Mouse (Mus musculus): ENCODE data around the gene Ercc6l2.
A peak's percentile ranks its signal among the peaks of the same experiment; 100 is the strongest.

Gene Ercc6l2

DNA sequence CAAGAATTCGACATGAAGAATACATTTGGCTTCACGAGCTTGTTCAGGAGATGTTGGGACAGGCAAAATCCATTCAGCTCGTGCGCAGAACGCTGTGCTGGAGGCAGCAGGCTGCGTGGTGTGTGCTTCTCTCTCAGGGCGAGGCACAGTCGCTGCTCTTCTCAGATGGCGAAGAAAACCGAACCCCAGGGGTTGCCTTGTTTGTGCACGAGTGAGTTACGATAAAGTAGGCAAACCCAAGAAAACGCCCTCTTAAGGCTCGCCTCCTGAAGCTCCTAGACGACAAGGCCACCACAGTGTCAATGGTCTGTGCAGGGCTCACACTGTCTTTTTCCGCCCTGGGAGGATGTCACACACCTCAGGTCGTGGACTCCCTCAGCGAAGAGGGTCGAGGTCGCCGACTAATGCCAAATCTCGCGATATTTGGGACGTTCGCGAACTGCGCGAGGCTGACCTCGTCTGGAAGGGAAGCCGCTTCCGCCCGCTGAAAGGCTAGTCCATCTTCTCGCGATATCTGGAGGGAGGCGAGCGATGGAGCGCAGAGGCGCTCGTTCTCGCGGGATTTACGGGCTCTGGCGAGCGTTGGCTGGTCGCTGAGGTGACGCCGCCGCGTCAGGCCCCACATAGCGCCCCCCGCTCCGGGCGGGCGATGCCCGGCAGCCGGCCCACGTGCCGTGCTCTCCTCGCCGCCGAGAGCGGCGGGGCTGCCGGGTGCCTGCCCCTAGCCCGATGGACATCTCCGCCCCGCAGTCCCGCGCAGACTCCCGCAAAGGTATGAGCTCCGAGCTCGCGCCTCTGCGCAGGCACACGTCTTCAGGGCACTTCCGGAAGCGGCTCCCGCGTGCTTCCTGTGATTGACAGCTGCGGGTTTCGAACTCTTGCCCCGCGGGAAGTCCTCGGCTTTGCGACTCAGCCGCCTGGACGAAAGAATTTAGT lies at the start of gene Ercc6l2:
Gene Ercc6l2, plus strand, starts transcription at position 495 of the 936 bp plus-strand sequence.
- DNase-seq (ENCODE audit: low spot score in 2 of 2) = peak; percentile 98

DNA sequence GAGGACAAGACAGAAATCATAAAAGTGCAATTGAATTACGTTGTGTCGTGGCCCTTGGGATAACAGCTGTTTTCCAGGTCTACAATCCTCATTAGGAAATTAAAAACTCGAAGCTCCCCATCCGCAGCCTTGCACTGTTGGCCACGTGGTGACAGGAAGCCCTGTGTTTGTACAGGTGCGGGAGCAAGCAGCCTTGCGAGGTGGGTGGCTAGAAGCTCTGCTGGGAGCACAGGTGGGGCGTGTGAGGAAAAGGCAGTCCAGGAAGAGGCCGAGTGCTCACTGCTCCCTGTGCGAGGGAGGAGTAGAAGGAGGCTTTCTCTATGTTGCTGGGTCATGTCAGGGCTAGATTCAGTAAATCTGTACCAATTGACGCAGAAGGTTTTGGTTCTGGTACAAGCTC lies 49.0 kb upstream of the Ercc6l2 start:
- no peak for DNase-seq (ENCODE audit: low spot score in 2 of 2)

DNA sequence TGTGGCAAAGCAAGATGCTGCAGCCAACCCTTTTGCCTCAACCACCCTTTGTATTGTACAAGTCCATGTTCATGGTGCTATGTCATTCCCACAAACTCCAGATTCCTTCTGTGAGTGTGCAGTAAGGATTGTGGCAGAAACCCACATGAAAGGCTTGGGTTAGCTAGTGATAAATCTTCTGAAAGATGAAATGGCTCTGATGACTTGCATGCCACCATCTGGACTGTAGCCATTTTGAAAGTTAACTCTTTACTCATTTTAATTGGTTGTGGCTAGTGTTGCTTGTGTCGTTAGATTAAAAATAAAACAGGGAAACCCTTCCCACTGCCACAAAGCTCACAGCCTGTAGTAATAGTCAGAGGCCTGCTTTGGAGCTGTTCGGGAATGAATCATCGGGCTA lies 44.0 kb upstream of the Ercc6l2 start:
- no peak for DNase-seq (ENCODE audit: low spot score in 2 of 2)

DNA sequence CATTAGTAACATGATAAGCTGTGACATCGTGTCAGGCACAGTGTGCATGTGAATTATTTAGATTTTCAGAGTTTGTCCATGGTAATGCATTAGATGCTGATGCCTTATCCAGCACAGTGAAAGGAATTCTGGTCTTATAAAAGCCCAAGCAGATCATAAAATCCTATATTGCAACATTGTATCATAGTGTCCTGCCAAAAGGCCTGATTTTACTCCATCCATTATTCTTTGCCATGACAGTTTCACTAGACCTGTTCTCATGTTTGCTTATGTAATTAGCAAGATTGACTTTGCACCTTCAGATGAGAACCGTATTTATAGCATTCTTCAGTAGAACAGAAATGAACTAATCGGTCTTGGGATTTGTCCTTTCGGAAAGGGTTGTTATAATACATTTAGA lies 36.1 kb upstream of the Ercc6l2 start:
- DNase-seq (ENCODE audit: low spot score in 2 of 2) = no peak

DNA sequence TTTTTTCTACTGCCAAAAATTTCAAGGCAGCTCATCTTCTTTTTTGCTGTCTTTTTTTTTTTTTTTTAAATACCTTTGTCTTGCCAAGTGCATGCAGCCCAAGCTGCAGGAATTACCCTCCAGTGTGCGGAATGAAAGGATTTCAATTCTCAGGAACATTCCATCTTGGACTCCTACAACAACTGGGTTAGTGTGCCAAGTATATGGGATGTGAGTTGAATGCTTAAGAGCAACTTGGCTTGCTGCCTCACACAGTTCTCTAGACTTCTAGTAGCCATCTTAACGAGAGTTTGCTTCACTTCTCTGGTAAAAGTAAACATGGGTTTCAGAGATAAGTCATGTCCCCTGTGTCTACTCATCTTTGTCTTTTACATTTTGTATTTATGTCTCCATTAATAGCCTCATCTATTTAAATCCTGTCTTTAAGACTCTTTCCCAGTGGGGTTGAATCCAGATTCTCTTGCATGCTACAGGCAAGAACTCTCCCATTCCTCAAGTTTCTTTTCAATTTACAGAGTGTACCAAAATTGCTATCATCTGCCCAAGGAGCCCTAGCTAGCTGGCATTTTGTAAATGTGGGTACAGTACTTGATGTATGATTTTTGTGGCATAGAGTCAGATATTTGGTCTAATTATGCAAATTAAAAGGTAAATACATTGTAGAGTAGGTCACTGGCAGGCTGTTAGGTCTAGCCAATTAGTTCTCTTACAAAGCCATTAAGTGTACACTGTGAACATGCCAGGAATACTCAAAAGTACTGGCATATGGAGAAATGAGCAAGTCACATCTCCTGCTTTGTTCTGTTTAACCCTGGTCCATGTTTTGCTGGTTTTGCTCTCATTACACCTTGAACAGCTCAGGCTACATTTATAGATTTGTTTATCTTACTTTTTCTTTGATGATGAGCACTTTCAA lies 35.4 kb upstream of the Ercc6l2 start:
- peak; percentile 31 to 76 for DNase-seq (ENCODE audit: low spot score in 2 of 2)

DNA sequence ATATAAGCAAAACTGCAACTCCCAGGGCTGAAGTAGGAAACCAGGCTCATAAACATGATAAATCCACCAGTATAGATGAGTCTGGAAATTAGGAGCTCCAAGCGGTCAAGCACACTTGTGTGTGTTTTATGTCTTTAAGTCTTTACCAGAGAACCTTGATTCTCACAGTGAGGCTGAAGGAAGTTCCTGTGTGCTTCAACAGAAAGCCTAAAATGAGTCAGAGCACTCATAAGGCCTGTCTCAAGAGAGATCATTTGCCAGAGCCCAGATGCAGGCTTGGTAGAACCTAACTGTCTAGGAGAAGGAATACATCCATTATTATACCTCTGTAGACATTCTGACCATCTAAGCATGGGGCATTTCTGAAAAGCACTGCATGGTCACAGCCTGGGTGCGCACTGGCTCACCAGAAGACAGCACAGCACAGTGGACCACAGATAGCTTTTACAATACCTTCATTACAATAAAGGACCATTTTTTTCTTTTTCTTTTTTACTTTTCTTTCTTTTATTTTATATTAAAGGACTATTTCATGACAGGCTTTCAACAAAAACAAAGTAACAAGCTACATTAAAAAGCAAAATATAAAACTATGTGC lies 22.7 kb upstream of the Ercc6l2 start:
- DNase-seq (ENCODE audit: low spot score in 2 of 2) = no peak

DNA sequence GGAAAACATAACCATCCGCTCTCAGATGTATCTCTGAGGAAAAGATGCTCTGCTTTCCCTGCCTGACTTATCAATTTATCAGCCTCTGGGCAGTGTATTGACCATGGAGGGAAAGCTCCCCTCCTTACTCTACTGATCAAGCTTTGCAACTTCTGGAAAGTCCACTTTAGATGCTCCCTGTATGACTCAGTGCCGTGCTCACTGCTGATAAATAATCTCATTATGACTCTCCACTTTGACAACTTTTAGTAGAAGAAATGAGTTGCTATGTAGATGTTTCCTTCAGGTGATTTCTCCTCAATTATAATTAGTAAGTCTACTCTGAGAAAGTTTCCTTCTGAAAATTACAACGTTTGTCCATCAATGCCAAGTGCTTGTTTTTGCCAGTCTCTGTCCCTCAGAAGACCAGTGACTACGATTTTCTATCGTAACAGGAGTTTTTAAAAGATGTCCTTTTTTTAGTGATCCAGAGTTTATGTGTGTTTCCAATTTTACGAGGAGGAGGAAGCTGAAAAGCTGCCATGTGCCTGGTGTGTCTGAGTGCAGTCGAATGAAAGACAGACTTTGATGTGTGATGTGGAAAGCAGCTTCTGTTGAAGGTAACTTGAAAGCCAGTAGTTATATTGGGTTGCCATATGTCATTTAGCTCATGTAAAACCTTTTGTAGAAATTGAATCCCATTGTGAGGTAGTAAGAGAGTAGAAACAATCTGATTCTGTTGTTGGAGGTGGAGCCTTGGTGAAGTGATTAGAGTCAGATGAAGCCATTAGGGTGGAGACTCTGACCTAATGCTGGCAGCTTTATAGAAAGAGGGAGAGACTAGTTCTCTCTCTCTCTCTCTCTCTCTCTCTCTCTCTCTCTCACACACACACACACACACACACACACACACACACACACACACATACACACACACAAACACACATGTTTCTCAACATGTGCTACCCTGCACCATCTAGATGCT lies 21.4 kb upstream of the Ercc6l2 start:
- peak in 1 of 2 experiments; percentile 4 for DNase-seq (ENCODE audit: low spot score in 2 of 2)

DNA sequence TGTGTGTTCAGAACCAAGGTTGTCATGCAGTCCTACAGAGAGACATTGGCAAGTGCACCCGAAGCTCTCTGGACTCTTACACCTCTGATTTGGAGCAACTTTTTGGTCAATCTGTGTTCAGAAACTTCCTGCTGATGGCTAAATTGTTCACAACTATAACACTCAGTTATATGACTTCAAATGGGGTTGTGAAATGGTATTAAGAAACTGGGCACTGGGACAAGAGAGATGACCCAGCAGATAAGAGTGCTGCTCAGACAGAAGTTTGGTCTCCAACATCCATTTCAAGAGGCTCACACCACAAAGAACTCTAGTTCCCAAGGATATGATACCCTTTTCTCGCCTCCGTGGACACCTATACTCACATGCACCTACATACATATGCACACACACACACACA lies 16.4 kb upstream of the Ercc6l2 start:
- no peak for DNase-seq (ENCODE audit: low spot score in 2 of 2)

DNA sequence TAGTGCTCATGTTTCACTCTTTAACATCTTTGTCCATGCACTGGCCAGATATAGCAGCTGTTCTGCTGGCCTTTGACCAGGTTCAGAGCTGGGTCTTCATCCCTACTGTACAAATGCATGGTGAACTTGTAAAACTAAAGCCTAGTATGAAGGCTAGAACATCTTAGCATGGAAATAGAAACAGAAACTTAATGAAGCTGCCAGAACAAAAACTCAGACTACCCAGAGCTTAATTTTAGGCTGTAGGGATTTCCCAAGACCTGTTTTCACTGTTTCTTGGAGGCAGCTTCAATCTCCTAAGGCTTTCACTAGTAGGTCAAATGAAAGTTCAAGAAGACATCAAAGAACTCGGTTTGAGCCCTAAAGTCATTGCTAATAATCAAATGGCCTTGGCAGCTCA lies 15.1 kb upstream of the Ercc6l2 start:
- no peak for DNase-seq (ENCODE audit: low spot score in 2 of 2)

DNA sequence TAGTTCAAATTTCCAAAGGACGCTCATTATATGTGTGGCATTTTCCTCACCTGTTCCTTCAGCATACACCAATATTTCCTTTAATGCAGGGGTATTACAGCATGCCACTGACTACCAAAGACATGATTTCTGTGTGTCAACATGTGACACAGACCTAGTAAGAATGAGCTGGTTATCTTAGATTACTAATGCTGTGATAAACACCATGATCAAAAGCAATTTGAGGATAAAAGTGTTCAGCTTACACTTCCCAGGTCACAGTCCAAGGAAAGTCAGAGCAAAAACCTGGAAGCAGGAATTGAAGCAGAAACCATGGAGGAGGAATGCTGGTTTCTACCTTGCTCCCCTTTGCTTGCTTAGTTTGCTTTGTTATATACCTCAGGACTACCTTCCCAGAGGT lies 13.8 kb upstream of the Ercc6l2 start:
- DNase-seq (ENCODE audit: low spot score in 2 of 2) = no peak

DNA sequence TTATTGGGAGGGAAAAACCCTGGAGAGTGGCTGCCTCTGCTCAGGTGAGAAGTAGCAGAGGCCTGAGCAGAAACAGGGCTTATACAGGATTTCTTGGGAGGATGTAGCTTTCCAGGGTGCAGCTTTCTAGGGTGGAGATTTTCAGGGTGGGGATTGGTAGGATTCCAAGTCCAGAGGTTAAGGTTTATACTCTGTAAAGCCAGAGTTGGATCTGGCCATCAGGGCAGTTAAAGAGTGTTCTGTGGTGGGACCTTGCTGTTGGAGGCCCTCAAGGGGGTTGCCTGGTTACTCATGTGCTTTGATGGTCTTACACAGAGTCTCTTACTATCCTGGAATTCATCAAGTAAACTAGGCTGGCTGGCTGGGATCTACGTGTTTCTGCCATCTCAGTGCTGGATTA lies 7.8 kb upstream of the Ercc6l2 start:
- no peak for DNase-seq (ENCODE audit: low spot score in 2 of 2)

DNA sequence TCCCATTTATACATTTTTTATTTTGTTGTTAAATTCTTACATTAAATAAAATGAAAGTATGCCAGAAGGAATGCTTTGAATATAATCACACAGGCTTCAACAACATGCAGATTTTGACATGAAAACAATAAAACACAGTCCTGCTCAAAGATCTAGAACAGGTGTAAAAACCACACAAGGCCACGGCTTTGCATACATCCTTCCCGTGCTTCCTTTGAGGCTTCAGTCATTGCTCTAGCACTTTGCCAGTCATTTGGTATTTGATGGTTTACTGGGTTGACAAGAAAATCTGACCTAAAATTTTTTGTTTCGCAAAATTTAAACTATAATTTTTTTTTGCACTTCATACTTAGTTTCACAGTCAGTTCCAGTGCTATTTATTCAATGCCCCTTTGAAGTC lies 7.1 kb upstream of the Ercc6l2 start:
- DNase-seq (ENCODE audit: low spot score in 2 of 2) = no peak

DNA sequence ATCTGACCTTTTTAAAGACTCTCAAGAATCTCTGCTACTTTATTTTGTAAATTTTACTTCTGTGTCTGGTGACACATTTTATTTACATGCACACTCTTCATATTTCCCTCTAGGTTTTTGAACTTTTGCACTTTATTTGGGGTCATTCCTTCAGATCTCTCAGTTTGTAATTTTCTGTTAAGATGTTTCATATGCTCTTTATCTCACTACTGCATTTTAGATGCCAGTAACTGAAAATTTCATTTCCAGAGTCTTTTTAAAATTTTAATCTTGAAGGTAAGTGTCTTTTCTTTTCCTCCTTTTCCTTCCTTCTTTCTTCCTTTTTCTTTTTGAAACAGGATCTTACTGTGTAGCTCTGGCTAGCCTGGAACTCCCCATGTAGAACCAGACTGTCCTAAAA lies 3.6 kb upstream of the Ercc6l2 start:
- DNase-seq (ENCODE audit: low spot score in 2 of 2) = no peak

DNA sequence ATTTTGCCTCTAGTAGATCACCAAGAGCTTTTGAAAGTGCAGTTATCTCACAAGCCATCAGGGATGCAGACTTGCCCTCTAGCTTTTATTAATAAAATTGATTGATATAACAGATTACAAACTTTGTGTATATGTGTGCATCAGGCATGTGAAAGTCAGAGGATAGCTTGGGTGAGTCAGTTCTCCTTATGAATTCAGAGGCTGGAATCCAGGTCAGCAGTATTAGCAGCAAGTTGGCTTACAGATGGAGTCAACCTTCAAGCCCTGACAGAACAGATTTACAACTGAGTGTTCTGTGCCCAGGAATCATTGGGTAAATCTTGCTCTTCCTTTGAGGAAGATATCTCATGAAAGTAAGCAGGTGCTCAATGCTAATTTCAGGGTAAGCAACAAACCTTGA lies 891 bp downstream of the Ercc6l2 start:
- DNase-seq (ENCODE audit: low spot score in 2 of 2) = peak in 1 of 2 experiments; percentile 6

DNA sequence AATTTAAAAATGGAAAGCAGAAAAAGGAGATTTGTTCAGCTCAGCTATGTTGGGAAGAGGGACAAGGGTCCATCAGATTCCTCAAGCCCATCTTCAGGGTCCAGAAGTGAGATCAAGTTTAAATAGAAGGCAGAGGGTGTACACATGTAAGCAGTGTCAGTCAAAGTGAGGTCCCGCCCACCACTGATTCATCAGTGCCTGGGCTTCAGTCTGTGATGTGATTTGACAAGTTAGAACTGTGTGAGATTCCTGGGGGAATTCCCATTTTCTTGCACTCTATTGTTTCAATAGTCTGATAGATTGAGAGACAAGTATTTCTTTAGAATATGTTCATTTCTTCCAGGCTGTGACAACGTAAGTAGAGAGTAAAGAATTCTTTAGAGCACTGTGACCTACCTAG lies 30.7 kb downstream of the Ercc6l2 start:
- DNase-seq (ENCODE audit: low spot score in 2 of 2) = no peak

DNA sequence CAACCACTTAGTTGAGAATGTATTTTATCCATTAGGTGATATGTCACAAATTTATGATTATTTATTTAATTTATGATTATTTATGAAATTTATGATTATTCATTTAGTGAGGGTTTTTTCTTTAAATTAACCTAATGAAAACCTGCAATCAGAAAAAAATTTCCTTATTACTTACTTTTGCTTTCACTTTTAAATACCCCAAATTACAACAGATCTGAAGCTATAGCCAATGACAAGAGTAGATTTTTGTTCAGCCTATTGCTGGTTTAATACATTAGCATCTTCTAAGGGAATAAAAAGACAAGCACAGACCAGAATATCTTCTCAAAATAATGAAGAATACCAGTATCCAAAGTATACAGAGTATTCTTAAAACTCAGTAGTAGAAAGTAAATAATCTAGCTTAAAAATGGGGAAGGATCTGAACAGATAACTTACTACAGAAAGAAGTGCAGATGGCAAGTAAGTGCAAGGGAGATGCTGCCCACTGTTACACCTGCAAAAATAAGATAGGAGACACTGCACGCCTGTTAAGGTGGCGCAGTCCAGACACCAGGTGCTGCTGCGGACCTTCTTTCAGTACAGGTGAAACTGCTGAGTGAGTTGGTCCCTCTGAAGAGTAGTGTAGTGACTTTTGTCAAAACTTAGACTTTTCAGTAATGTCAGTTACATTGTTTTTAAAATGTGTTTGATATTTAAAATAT lies 35.4 kb downstream of the Ercc6l2 start:
- no peak for DNase-seq (ENCODE audit: low spot score in 2 of 2)

DNA sequence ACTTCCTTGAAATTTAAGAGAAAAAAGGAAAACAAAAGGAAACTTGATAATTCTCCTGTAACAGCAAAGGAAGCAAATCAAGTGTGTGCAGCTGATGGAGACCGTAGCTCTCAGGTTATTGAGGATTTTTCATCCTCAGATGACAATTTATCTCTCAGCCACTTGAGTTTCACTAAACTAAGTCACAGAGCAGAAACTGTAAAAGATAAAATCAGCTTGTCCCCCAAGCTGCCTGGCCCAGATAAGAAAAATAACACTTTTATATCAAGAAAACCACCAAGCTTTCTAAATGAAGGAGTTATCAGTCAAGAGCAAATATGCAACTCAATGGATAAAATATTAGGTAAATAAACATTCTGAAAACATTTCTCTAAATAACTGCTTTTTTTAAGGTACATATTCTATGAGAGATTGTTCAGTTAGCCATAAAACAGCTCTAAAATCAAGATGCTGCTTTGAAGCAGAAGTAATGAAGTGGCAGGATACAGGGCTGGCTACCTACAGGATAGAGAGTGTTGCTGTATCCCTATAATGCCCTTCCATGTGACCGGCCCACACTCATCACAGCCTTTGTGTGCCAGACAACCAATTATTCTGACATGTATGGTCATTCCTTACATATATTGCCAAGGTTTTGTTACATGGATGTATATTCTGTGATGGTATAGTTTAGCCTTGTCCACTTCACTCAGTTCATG lies 57.7 kb downstream of the Ercc6l2 start:
- no peak for DNase-seq (ENCODE audit: low spot score in 2 of 2)

DNA sequence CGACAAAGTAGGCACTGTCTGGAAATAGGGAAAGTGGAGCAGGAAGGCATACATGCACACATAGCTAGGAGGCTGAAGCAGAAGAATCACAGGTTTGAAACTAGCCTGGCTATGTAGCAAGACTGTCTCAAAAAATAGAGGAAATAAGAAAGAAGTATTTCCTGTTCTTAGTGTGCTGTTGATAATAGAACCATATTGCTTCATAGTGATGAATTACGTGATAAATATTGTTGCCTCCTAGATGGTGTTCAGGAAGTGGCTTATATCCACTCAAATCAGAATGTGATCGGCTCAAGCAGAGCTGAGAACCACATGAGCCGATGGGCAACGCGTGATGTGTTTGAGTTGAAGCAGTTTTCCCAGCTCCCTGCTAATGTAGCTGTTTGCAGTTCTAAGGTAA lies 62.1 kb downstream of the Ercc6l2 start:
- no peak for DNase-seq (ENCODE audit: low spot score in 2 of 2)

DNA sequence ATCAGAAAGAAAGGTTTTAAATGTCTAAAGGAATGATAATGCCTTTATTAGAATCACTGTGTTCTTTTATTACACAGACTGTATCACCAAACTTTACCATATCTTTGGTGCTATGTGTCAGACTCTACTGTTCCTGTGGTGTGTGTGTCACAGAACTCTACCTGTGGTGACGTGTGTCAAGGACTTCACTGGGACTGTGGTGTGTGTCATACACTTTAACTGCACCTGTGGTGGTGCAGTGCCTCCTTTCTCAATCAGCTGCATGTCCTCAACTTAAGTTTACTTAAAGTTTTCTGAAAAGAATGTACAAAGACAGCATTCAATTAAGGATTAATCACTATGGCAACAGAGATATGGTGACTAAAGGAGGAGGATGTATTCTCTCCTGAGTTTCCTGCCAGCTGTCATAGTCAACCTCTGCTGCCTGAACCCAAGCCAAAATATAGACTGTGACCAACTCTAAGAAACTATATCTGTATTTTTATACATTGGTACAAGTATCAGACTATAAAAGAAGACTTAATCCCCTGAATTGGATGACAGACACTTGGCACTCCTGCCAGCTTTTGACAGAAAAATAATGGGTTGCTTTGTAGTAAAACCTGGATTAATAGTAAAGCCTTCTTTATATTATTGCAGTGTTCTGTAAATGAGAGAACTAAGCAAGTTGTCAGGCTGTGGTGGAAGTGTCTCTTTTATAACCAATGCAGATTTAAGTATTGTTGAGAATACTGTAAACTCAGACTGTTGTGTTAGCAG lies 64.2 kb downstream of the Ercc6l2 start:
- no peak for DNase-seq (ENCODE audit: low spot score in 2 of 2)
